Mouse (Mus musculus): ENCODE data around the gene Dnase1l3. TPM values are rescaled to one million over a fixed set of nuclear protein-coding genes. Genes with fewer than 3 reads are reported as not detected.
"Not testable (repeated sequence)": the region's sequence is repeated elsewhere in the genome, so short reads cannot be mapped to it uniquely, and the experiment has no call there.

Dnase1l3 gene
- polyA plus RNA-seq, 1 experiment from 2014 or later: 2.5 TPM

DNA sequence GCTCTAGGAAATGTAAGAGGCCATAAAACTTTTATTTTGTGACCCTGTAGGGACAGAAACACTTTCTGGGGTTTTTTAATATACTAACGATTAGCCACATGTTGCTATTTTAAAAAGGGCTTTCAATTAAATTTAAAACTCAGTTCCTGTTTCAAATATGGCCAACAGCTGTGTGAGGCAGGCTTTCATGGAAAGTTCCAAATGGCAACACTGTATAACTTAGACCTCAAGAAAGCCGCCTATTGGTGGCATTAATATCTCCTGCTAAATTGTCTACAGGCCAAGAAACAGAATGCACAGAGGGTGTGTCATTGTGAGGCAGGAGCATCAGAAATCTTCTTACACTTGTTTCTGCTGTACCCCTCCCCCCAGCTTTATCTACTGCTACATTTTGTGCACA lies 13.1 kb upstream of the Dnase1l3 start:
- no peak for ATAC-seq
- Histone ChIP-seq H3K4me3 (ENCODE audit: low read depth, low read length) (no peak overlapping the region), H3K27me3 (replicated peaks; ENCODE audit: control insufficient read depth, insufficient read depth, low read length) (no peaks in the 10 kb centered on the region), H3K9me3 (ENCODE audit: control insufficient read depth) (no peaks in the 10 kb centered on the region), H3K4me2 (replicated peaks; ENCODE audit: low read depth) (no peak overlapping the region), H3K9ac (ENCODE audit: low read depth, low read length) (no peak overlapping the region), H3K27ac (ENCODE audit: low read depth, low read length) (no peak overlapping the region), H3K4me1 (replicated peaks; ENCODE audit: control insufficient read depth, insufficient read depth, low read length) (peaks cover under 1% of the 10 kb centered on the region; the same call in 1 of the 2 replicates), H3K36me3 (ENCODE audit: control insufficient read depth, insufficient read depth) (no peaks in the 10 kb centered on the region)
- no peak for TF ChIP-seq CTCF (IDR thresholded peaks at IDR 0.05; ENCODE audit: low read depth)
- 76% methylated on average over 2 of the region's 2 CpGs for WGBS

DNA sequence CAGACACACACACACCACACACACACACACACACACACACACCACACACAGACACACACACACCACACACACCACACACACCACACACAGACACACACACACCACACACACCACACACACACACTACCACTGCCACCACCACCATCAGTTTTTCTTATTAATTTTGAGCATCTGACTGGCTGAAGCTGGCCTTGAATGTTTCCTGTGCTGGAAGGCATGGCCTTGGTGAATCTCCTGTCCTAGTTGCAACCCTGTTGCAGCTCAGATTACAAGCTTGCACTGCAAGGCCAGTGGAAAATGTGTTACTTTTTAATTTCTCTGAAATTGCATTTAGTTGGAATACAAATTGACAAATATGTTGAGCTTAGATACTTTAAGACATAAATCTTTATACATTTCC lies 12.7 kb upstream of the Dnase1l3 start:
- no peak for TF ChIP-seq CTCF (IDR thresholded peaks at IDR 0.05; ENCODE audit: low read depth)
- Histone ChIP-seq H3K27me3 (replicated peaks; ENCODE audit: control insufficient read depth, insufficient read depth, low read length) (0 out of 2 replicates have a peak, but pooled peaks cover under 1% of the 10 kb centered on the region), H3K4me3 (ENCODE audit: low read depth, low read length) (no peak overlapping the region), H3K9me3 (ENCODE audit: control insufficient read depth) (no peaks in the 10 kb centered on the region), H3K9ac (ENCODE audit: low read depth, low read length) (no peak overlapping the region), H3K27ac (ENCODE audit: low read depth, low read length) (no peak overlapping the region), H3K4me2 (replicated peaks; ENCODE audit: low read depth) (no peak overlapping the region), H3K36me3 (ENCODE audit: control insufficient read depth, insufficient read depth) (no peaks in the 10 kb centered on the region), H3K4me1 (replicated peaks; ENCODE audit: control insufficient read depth, insufficient read depth, low read length) (peaks cover 3% of the 10 kb centered on the region; the same call in 1 of the 2 replicates)
- no peak for ATAC-seq

GRCm38 (mm10) chr14:8006061-8006460 lies 11.7 kb upstream of the Dnase1l3 start:
- H3K27me3 ChIP-seq (replicated peaks; ENCODE audit: control insufficient read depth, insufficient read depth, low read length); H3K4me1 ChIP-seq (replicated peaks; ENCODE audit: control insufficient read depth, insufficient read depth, low read length); H3K36me3 ChIP-seq (ENCODE audit: control insufficient read depth, insufficient read depth); H3K27ac ChIP-seq (ENCODE audit: low read depth, low read length); H3K9ac ChIP-seq (ENCODE audit: low read depth, low read length); H3K4me2 ChIP-seq (replicated peaks; ENCODE audit: low read depth); H3K4me3 ChIP-seq (ENCODE audit: low read depth, low read length); ATAC-seq; H3K9me3 ChIP-seq (ENCODE audit: control insufficient read depth): not testable (repeated sequence)
- WGBS: 68% methylated on average over 3 of the region's 3 CpGs

DNA sequence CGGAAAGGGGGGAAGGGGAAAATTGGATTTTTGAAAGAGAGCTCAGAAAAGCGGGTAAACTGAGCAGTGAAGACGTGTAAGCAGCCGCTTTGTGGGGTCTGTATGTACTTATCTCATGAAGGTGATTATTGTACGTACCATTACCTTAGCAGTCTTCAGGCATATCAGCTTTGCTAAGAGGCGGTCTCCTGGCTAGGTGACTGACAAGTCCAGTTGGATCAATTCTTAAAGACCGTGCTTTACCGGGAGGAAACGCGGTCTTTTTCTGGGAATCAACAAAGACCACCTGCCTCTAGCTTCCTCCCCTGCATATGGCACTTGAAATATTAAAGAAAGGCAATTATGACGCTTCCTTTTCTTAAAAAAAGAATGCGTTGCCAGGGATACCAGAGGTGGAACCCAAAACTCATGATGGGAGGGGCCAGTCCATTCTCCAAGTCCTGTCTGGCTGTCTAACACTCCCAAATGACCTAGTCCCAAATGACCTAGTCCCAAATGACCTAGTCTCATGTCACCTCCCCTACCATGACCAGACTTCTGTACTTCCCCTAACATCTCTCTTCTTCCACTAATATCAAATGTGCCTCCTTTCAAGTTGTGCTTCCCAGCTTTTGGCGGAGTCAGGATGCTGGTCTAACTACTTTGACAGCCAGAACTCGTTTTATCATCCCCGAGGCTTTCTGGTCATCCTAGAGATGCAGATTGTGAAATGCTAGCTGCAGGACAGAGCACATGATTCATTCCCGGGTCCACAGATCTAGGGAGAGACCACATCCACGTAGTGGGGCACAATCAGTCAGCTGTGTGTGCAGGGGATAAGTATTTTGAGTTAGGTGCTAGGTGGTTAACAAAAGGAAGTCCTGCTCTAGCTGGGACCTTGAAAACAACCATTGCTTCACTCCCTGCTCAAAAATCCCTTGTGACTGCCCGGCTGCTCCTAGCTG lies 9.6 kb upstream of the Dnase1l3 start:
- Histone ChIP-seq H3K36me3 (ENCODE audit: control insufficient read depth, insufficient read depth) (no peaks in the 10 kb centered on the region), H3K4me1 (replicated peaks; ENCODE audit: control insufficient read depth, insufficient read depth, low read length) (peaks cover 3% of the 10 kb centered on the region; the same call in 1 of the 2 replicates), H3K4me2 (replicated peaks; ENCODE audit: low read depth) (peak overlapping the region; percentile 98), H3K9me3 (ENCODE audit: control insufficient read depth) (no peaks in the 10 kb centered on the region), H3K27me3 (replicated peaks; ENCODE audit: control insufficient read depth, insufficient read depth, low read length) (peaks cover 10% of the 10 kb centered on the region; the same call in 1 of the 2 replicates), H3K4me3 (ENCODE audit: low read depth, low read length) (peak overlapping the region; percentile 59), H3K9ac (ENCODE audit: low read depth, low read length) (no peak overlapping the region), H3K27ac (ENCODE audit: low read depth, low read length) (no peak overlapping the region)
- ATAC-seq: no peak
- no peak for TF ChIP-seq CTCF (IDR thresholded peaks at IDR 0.05; ENCODE audit: low read depth)
- 36% methylated on average over 18 of the region's 18 CpGs for WGBS

DNA sequence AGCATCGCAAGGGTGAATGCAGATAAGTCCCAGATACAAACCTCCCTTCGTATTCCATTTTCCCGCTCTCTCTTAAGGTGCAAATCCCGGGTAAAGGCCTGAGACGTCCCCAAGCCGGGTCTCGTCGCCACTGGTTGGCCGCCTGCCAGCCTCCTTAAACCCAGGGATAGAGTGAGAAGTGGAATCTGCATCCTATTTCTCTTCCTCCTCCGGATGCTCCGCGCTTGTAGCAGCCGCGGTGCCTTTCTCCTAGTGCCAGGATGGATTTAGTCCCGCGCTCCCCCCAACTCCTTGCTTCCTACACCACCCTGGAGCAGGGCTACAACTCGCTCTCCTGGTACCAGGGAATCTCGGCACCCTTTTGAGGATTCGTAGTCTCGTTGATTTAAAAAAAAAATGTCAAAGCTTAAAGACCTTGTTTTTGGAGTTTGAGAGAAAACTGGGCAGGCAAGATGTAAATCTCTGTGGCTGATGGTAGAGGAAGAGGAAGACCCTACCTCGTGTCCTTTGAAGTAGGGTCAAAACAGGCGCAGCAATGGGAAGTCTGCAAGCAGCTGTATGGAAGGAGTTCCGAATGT lies 8.8 kb upstream of the Dnase1l3 start:
- Histone ChIP-seq H3K36me3 (ENCODE audit: control insufficient read depth, insufficient read depth) (no peaks in the 10 kb centered on the region), H3K27me3 (replicated peaks; ENCODE audit: control insufficient read depth, insufficient read depth, low read length) (peaks cover 10% of the 10 kb centered on the region; the same call in 1 of the 2 replicates), H3K27ac (ENCODE audit: low read depth, low read length) (no peak overlapping the region), H3K4me1 (replicated peaks; ENCODE audit: control insufficient read depth, insufficient read depth, low read length) (peaks cover 3% of the 10 kb centered on the region; the same call in 1 of the 2 replicates), H3K9ac (ENCODE audit: low read depth, low read length) (peak overlapping the region; percentile 40), H3K4me3 (ENCODE audit: low read depth, low read length) (peak overlapping the region; percentile 59), H3K9me3 (ENCODE audit: control insufficient read depth) (no peaks in the 10 kb centered on the region), H3K4me2 (replicated peaks; ENCODE audit: low read depth) (peak overlapping the region; percentile 98)
- 2% methylated on average over 23 of the region's 23 CpGs for WGBS
- ATAC-seq: 0 out of 2 replicates have a peak, but pooled peaks have one; percentile 23
- no peak for TF ChIP-seq CTCF (IDR thresholded peaks at IDR 0.05; ENCODE audit: low read depth)

GRCm38 (mm10) chr14:8002432-8003092 lies 8.2 kb upstream of the Dnase1l3 start, which contains the start of gene Abhd6:
Abhd6 (plus strand) TSS chr14:8002902.
- H3K9me3 ChIP-seq (ENCODE audit: control insufficient read depth): no peaks in the 10 kb centered on the region
- peak; percentile 73 for ATAC-seq
- H3K4me3 ChIP-seq (ENCODE audit: low read depth, low read length): peak within 1 kb of the TSS; percentile 59
- peak within 1 kb of the TSS; percentile 98 for H3K4me2 ChIP-seq (replicated peaks; ENCODE audit: low read depth)
- no peak for TF ChIP-seq CTCF (IDR thresholded peaks at IDR 0.05; ENCODE audit: low read depth)
- peaks cover 3% of the 10 kb centered on the region; the same call in 1 of the 2 replicates for H3K4me1 ChIP-seq (replicated peaks; ENCODE audit: control insufficient read depth, insufficient read depth, low read length)
- peaks cover 10% of the 10 kb centered on the region; the same call in 1 of the 2 replicates for H3K27me3 ChIP-seq (replicated peaks; ENCODE audit: control insufficient read depth, insufficient read depth, low read length)
- no peak within 1 kb of the TSS for H3K27ac ChIP-seq (ENCODE audit: low read depth, low read length)
- no peaks in the 10 kb centered on the region for H3K36me3 ChIP-seq (ENCODE audit: control insufficient read depth, insufficient read depth)
- WGBS: under 1% methylated on average over 36 of the region's 38 CpGs
- peak within 1 kb of the TSS; percentile 40 for H3K9ac ChIP-seq (ENCODE audit: low read depth, low read length)
